ENCODE assay signal across 8 mouse cellular contexts in the genomic region with DNA sequence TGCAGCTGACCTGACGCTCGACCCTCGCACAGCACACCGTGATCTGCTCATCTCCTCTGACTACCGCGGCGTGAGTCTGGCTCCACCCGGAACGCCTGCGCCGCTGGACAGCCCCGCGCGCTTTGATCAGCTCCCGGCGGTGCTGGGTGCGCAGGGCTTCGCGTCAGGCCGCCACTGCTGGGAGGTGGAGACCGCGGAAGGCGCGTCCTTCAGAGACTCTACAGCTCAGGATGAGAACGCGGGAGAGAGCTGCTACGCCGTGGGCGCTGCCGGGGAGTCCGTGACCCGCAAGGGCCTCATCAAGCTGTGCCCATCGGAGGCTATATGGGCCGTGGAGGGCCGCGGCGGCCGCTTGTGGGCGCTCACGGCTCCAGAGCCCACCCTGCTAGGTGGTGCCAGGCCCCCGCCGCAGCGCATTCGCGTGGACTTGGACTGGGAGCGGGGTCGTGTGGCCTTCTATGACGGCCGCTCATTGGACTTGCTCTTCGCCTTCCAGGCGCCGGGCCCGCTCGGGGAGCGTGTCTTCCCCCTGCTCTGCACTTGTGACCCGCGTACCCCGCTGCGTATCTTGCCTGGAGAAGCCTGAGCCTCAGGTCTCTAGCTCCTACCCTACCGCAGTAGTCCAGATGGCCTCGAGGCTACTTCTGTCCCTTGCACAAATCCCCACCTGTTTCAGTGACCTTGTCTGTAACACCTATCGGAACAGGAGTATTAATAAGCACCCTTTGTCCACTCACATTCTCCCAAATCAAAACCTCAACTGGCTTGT. TPM values are rescaled to one million over a fixed set of nuclear protein-coding genes. Genes with fewer than 3 reads are reported as not detected.
DNase-seq lines count a peak whose midpoint lies in the region; ATAC-seq and TF ChIP-seq lines count a peak whose summit lies in the region.

No protein-coding gene starts in this region.

- TF ChIP-seq POLR2A in CH12.LX (IDR thresholded peaks at IDR 0.05; ENCODE audit: low read depth, low read length): no peak
- peak; percentile 13 for TF ChIP-seq POLR2A in kidney, adult 2 months (IDR thresholded peaks at IDR 0.05; ENCODE audit: low read depth, low read length)

- dilution Hi-C loops in CH12.LX (cut with MboI; ENCODE audit: extremely low pct_ligation_motif_present, extremely low pct_unique_long_range_greater_than_20kb, low sequenced_read_pairs): no loop called here

- peak; percentile 51 for ATAC-seq in embryonic facial prominence, embryonic 11.5 days (replicated peaks; ENCODE audit: insufficient number of reproducible peaks, low FRiP score, low TSS enrichment, low read depth)
- ATAC-seq in liver, embryonic 11.5 days (replicated peaks; ENCODE audit: low FRiP score): no peak
- ATAC-seq in neural tube, embryonic 12.5 days (ENCODE audit: low FRiP score, low read depth): peak; percentile 51

- H3K79me2 ChIP-seq in CH12.LX (replicated peaks; ENCODE audit: control insufficient read depth, extremely low read depth, insufficient read depth, poor library complexity, severe bottlenecking): peaks cover 20% of the 10 kb centered on the region

- H3K4me1 ChIP-seq in CH12.LX (ENCODE audit: control insufficient read depth in 1 of 2, insufficient read depth in 2 of 2): peaks cover 2 to 8% of the 10 kb centered on the region in 2 experiments; a peak in 2 of 4 replicates
- H3K4me1 ChIP-seq in embryonic facial prominence, embryonic 11.5 days (ENCODE audit: control insufficient read depth, insufficient read depth, low read length): peaks cover 8% of the 10 kb centered on the region
- H3K4me1 ChIP-seq in kidney, adult 2 months (ENCODE audit: control insufficient read depth, insufficient read depth, low read length): peaks cover 10% of the 10 kb centered on the region
- H3K4me1 ChIP-seq in liver, embryonic 11.5 days (replicated peaks; ENCODE audit: control insufficient read depth, insufficient read depth, low read length): 0 out of 2 replicates have a peak, but pooled peaks cover 4% of the 10 kb centered on the region
- H3K4me1 ChIP-seq in neural tube, embryonic 12.5 days: peaks cover 35% of the 10 kb centered on the region

- DNase-seq in CH12.LX (ENCODE audit: extremely low read depth): no peak
- peak; percentile 78 for DNase-seq in adrenal gland, postnatal 10 days
- DNase-seq in embryonic facial prominence, embryonic 11.5 days (ENCODE audit: low spot score): peak; percentile 64
- peak; percentile 35 to 48 for DNase-seq in heart, adult 9 months (ENCODE audit: low spot score in 2 of 2)
- DNase-seq in kidney, adult 2 months: peak; percentile 58
- DNase-seq in liver, embryonic 11.5 days (ENCODE audit: low spot score): peak; percentile 62
- DNase-seq in urinary bladder, postnatal 36 days (ENCODE audit: low spot score in 2 of 2): peak; percentile 21 to 31

- H3K9me3 ChIP-seq in CH12.LX (replicated peaks; ENCODE audit: low read length): no peaks in the 10 kb centered on the region
- no peaks in the 10 kb centered on the region for H3K9me3 ChIP-seq in embryonic facial prominence, embryonic 11.5 days (replicated peaks; ENCODE audit: control insufficient read depth, low read length)
- no peaks in the 10 kb centered on the region for H3K9me3 ChIP-seq in liver, embryonic 11.5 days (ENCODE audit: control insufficient read depth, low read length)
- H3K9me3 ChIP-seq in neural tube, embryonic 12.5 days: no peaks in the 10 kb centered on the region

- H3K4me2 ChIP-seq in CH12.LX (ENCODE audit: insufficient read depth, low read depth, poor library complexity, severe bottlenecking): no peak overlapping the region
- H3K4me2 ChIP-seq in embryonic facial prominence, embryonic 11.5 days (ENCODE audit: low read depth, low read length): peak overlapping the region; percentile 97
- peak overlapping the region; percentile 68 for H3K4me2 ChIP-seq in liver, embryonic 11.5 days
- peak overlapping the region; percentile 91 for H3K4me2 ChIP-seq in neural tube, embryonic 12.5 days (replicated peaks)

- no peak for TF ChIP-seq EP300 in CH12.LX (IDR thresholded peaks at IDR 0.05; ENCODE audit: low read length)

- no peak overlapping the region for H3K9ac ChIP-seq in CH12.LX (ENCODE audit: insufficient read depth, low read depth)
- peak overlapping the region; percentile 68 for H3K9ac ChIP-seq in embryonic facial prominence, embryonic 11.5 days (replicated peaks; ENCODE audit: low read length)
- peak overlapping the region; percentile 44; the same call in 1 of the 2 replicates for H3K9ac ChIP-seq in liver, embryonic 11.5 days (ENCODE audit: low read depth, low read length)
- peak overlapping the region; percentile 74 for H3K9ac ChIP-seq in neural tube, embryonic 12.5 days

- in situ Hi-C loops in CH12.LX (cut with MboI; ENCODE audit: low pct_ligation_motif_present, low pct_unique_long_range_greater_than_20kb, low sequenced_read_pairs): no loop called here

- TF ChIP-seq CTCF in CH12.LX (conservative IDR thresholded peaks at IDR 0.05 in 1 of 2, IDR thresholded peaks at IDR 0.05 in 1 of 2; ENCODE audit: low read depth in 2 of 2, low read length in 2 of 2): no peak
- no peak for TF ChIP-seq CTCF in kidney, adult 2 months (conservative IDR thresholded peaks at IDR 0.05; ENCODE audit: insufficient read depth, insufficient read length, low read depth, low read length)

- no peak for TF ChIP-seq RAD21 in CH12.LX (IDR thresholded peaks at IDR 0.05; ENCODE audit: low read depth, low read length)

- H3K27me3 ChIP-seq in CH12.LX (replicated peaks): no peaks in the 10 kb centered on the region
- H3K27me3 ChIP-seq in embryonic facial prominence, embryonic 11.5 days (ENCODE audit: control insufficient read depth, insufficient read depth, low read length): peaks cover 36% of the 10 kb centered on the region
- H3K27me3 ChIP-seq in kidney, adult 2 months (replicated peaks; ENCODE audit: control insufficient read depth, insufficient read depth, low read length): no peaks in the 10 kb centered on the region
- peaks cover 63% of the 10 kb centered on the region for H3K27me3 ChIP-seq in liver, embryonic 11.5 days (replicated peaks; ENCODE audit: control insufficient read depth, insufficient read depth, low read length)
- H3K27me3 ChIP-seq in neural tube, embryonic 12.5 days (replicated peaks): peaks cover 34% of the 10 kb centered on the region

- H3K36me3 ChIP-seq in CH12.LX (replicated peaks in 1 of 2; ENCODE audit: control insufficient read depth in 1 of 2, insufficient read depth in 1 of 2, low read length in 1 of 2): peaks cover 13 to 35% of the 10 kb centered on the region in 2 experiments
- no peaks in the 10 kb centered on the region for H3K36me3 ChIP-seq in embryonic facial prominence, embryonic 11.5 days (replicated peaks; ENCODE audit: control insufficient read depth, insufficient read depth, low read depth, low read length)
- H3K36me3 ChIP-seq in kidney, adult 2 months (ENCODE audit: control insufficient read depth, insufficient read depth, low read length): no peaks in the 10 kb centered on the region
- H3K36me3 ChIP-seq in liver, embryonic 11.5 days (ENCODE audit: control insufficient read depth, insufficient read depth, low read length): peaks cover 7% of the 10 kb centered on the region; the same call in 1 of the 2 replicates
- peaks cover 8% of the 10 kb centered on the region; the same call in 1 of the 2 replicates for H3K36me3 ChIP-seq in neural tube, embryonic 12.5 days

- H3K27ac ChIP-seq in CH12.LX (ENCODE audit: insufficient read depth, low read depth): no peak overlapping the region
- H3K27ac ChIP-seq in embryonic facial prominence, embryonic 11.5 days (replicated peaks; ENCODE audit: low read depth, low read length): no peak overlapping the region
- peak overlapping the region; percentile 25 for H3K27ac ChIP-seq in kidney, adult 2 months (ENCODE audit: insufficient read depth, low read depth, low read length)
- H3K27ac ChIP-seq in liver, embryonic 11.5 days (ENCODE audit: low read depth, low read length): no peak overlapping the region
- no peak overlapping the region for H3K27ac ChIP-seq in neural tube, embryonic 12.5 days

- no peak overlapping the region for H3K4me3 ChIP-seq in CH12.LX (replicated peaks in 1 of 3; ENCODE audit: low read depth in 2 of 3, low read length in 2 of 3, poor library complexity in 1 of 3)
- H3K4me3 ChIP-seq in embryonic facial prominence, embryonic 11.5 days (ENCODE audit: low read depth, low read length): peak overlapping the region; percentile 48
- H3K4me3 ChIP-seq in kidney, adult 2 months (ENCODE audit: insufficient read depth, low read depth, low read length): peak overlapping the region; percentile 50
- peak overlapping the region; percentile 40 for H3K4me3 ChIP-seq in liver, embryonic 11.5 days (ENCODE audit: low read depth, low read length)
- peak overlapping the region; percentile 55 for H3K4me3 ChIP-seq in neural tube, embryonic 12.5 days

- WGBS in embryonic facial prominence, embryonic 11.5 days: 1% methylated on average over 61 of the region's 62 CpGs
- 1% methylated on average over 62 of the region's 62 CpGs for WGBS in kidney, adult 2 months
- 1% methylated on average over 62 of the region's 62 CpGs for WGBS in liver, embryonic 11.5 days
- WGBS in neural tube, embryonic 12.5 days: 1% methylated on average over 62 of the region's 62 CpGs

RNA-seq across cellular contexts. Expression of a gene that starts 4.3 kb away (rescaled TPM):
- 208 and 209 TPM in 2 replicates for total RNA-seq in CH12.LX (2012; rRNA removed)
- 120 and 128 TPM in 2 replicates for total RNA-seq in CH12.LX (2014; rRNA removed)
- 238 and 276 TPM in 2 replicates for polyA plus RNA-seq in CH12.LX (2012; ENCODE audit: insufficient read length, low read depth)
- total RNA-seq in adrenal gland, postnatal 10 days (2021): 10 to 100 TPM; 58.5 to 62.7 TPM
- 136 and 152 TPM in 2 replicates for polyA plus RNA-seq in embryonic facial prominence, embryonic 11.5 days (2014; fragmentation: Nextera tagmentation; extraction: Ambion mirVana)
- 54.9 and 73.8 TPM in 2 replicates for polyA plus RNA-seq in kidney, adult 2 months (2012; rRNA removed)
- 78.5 and 84.7 TPM in 2 replicates for polyA plus RNA-seq in liver, embryonic 11.5 days (2014; fragmentation: Nextera tagmentation; extraction: Ambion mirVana)
- polyA plus RNA-seq in neural tube, embryonic 12.5 days (2016; fragmentation: Nextera tagmentation; extraction: Ambion mirVana): 147 and 155 TPM in 2 replicates

RNA-seq across cellular contexts. Expression of a gene that starts 4.5 kb away (rescaled TPM):
- total RNA-seq in CH12.LX (2012; rRNA removed) (not detected in 2 replicates), CH12.LX (2014; rRNA removed) (not detected in 2 replicates)
- polyA plus RNA-seq in CH12.LX (2012; ENCODE audit: insufficient read length, low read depth): 0.40 TPM in 1 of 2 replicates, not detected in the other
- under 1 TPM in 1 of 2 experiments, not detected in 1; 0.33 TPM for total RNA-seq in adrenal gland, postnatal 10 days (2021)
- 0.13 TPM in 1 of 2 replicates, not detected in the other for polyA plus RNA-seq in embryonic facial prominence, embryonic 11.5 days (2014; fragmentation: Nextera tagmentation; extraction: Ambion mirVana)
- 0.36 and 0.69 TPM in 2 replicates for polyA plus RNA-seq in kidney, adult 2 months (2012; rRNA removed)
- 0.14 TPM in 1 of 2 replicates, not detected in the other for polyA plus RNA-seq in liver, embryonic 11.5 days (2014; fragmentation: Nextera tagmentation; extraction: Ambion mirVana)
- polyA plus RNA-seq in neural tube, embryonic 12.5 days (2016; fragmentation: Nextera tagmentation; extraction: Ambion mirVana): 0.41 and 1.3 TPM in 2 replicates

RNA-seq across cellular contexts. Expression of a gene that starts 11.1 kb away (rescaled TPM):
- 66.9 and 80.3 TPM in 2 replicates for total RNA-seq in CH12.LX (2012; rRNA removed)
- 66.8 and 67.3 TPM in 2 replicates for total RNA-seq in CH12.LX (2014; rRNA removed)
- polyA plus RNA-seq in CH12.LX (2012; ENCODE audit: insufficient read length, low read depth): 74.5 and 98.1 TPM in 2 replicates
- 10 to 100 TPM; 34.5 to 40.5 TPM for total RNA-seq in adrenal gland, postnatal 10 days (2021)
- polyA plus RNA-seq in embryonic facial prominence, embryonic 11.5 days (2014; fragmentation: Nextera tagmentation; extraction: Ambion mirVana): 96.7 and 104 TPM in 2 replicates
- polyA plus RNA-seq in kidney, adult 2 months (2012; rRNA removed): 26.5 and 33.7 TPM in 2 replicates
- polyA plus RNA-seq in liver, embryonic 11.5 days (2014; fragmentation: Nextera tagmentation; extraction: Ambion mirVana): 55.2 and 62.2 TPM in 2 replicates
- polyA plus RNA-seq in neural tube, embryonic 12.5 days (2016; fragmentation: Nextera tagmentation; extraction: Ambion mirVana): 72.3 and 82.2 TPM in 2 replicates

RNA-seq across cellular contexts. Expression of a gene that starts 11.2 kb away (rescaled TPM):
- total RNA-seq in CH12.LX (2012; rRNA removed) (8.1 and 8.6 TPM in 2 replicates), CH12.LX (2014; rRNA removed) (8.5 and 8.6 TPM in 2 replicates)
- polyA plus RNA-seq in CH12.LX (2012; ENCODE audit: insufficient read length, low read depth): 9.3 and 13.0 TPM in 2 replicates
- 10 to 100 TPM; 10.1 to 11.1 TPM for total RNA-seq in adrenal gland, postnatal 10 days (2021)
- polyA plus RNA-seq in embryonic facial prominence, embryonic 11.5 days (2014; fragmentation: Nextera tagmentation; extraction: Ambion mirVana): 8.0 and 9.3 TPM in 2 replicates
- polyA plus RNA-seq in kidney, adult 2 months (2012; rRNA removed): 3.1 and 4.2 TPM in 2 replicates
- 5.4 and 6.6 TPM in 2 replicates for polyA plus RNA-seq in liver, embryonic 11.5 days (2014; fragmentation: Nextera tagmentation; extraction: Ambion mirVana)
- polyA plus RNA-seq in neural tube, embryonic 12.5 days (2016; fragmentation: Nextera tagmentation; extraction: Ambion mirVana): 6.0 and 6.2 TPM in 2 replicates

RNA-seq across cellular contexts. Expression of a gene that starts 33.8 kb away (rescaled TPM):
- total RNA-seq in CH12.LX (2012; rRNA removed) (not detected in 2 replicates), CH12.LX (2014; rRNA removed) (0.31 TPM in 1 of 2 replicates, not detected in the other)
- 0.40 TPM in 1 of 2 replicates, not detected in the other for polyA plus RNA-seq in CH12.LX (2012; ENCODE audit: insufficient read length, low read depth)
- total RNA-seq in adrenal gland, postnatal 10 days (2021): not detected
- not detected in 2 replicates for polyA plus RNA-seq in embryonic facial prominence, embryonic 11.5 days (2014; fragmentation: Nextera tagmentation; extraction: Ambion mirVana)
- 0.25 TPM in 1 of 2 replicates, not detected in the other for polyA plus RNA-seq in kidney, adult 2 months (2012; rRNA removed)
- not detected in 2 replicates for polyA plus RNA-seq in liver, embryonic 11.5 days (2014; fragmentation: Nextera tagmentation; extraction: Ambion mirVana)
- polyA plus RNA-seq in neural tube, embryonic 12.5 days (2016; fragmentation: Nextera tagmentation; extraction: Ambion mirVana): 0.47 TPM in 1 of 2 replicates, not detected in the other

Comparison
In these comparisons a context has a peak if more than half of its experiments do, and no peak if none do; other contexts are left out.
1. H3K4me3 ChIP-seq: peak in embryonic facial prominence, embryonic 11.5 days (single experiment), kidney, adult 2 months (single experiment), liver, embryonic 11.5 days (single experiment) and neural tube, embryonic 12.5 days (single experiment); none in CH12.LX (0 of 3).